Mouse (Mus musculus): ENCODE results near the gene Apba2.

The Apba2 gene

GRCm38 (mm10) chr7:64795554-64795953 is 294.0 kb downstream of the Apba2 start:
- DNase-seq (ENCODE audit: low read depth, low spot score): no peak
